Mouse (Mus musculus) intestine, postnatal 0 days (tissue): ENCODE data around the gene Kcnq5. TPM values are rescaled to one million over a fixed set of nuclear protein-coding genes. Genes with fewer than 3 reads are reported as not detected.
A peak's percentile ranks its signal among the peaks of the same experiment; 100 is the strongest.

Experiments used
- ATAC-seq: fragments of 200-750 bp; cut with Nextera tagmentation; 2 replicates; pipeline ENCODE4 v1.8.0; 2017; ENCODE audit warnings: mild to moderate bottlenecking, moderate TSS enrichment, moderate library complexity
- H3K27ac ChIP-seq: fragments of 300-500 bp; sonication (generic); 2 replicates; pipeline ENCODE4 v1.5.1; 2014; ENCODE audit warnings: mild to moderate bottlenecking, low read depth, low read length, moderate library complexity
- H3K27me3 ChIP-seq: fragments of 300-500 bp; sonication (generic); replicated peaks from 2 replicates; pipeline ENCODE4 v1.6.1; 2014; ENCODE audit warnings: low read length, mixed read lengths; ENCODE audit not compliant: control insufficient read depth, insufficient read depth
- H3K36me3 ChIP-seq: fragments of 300-500 bp; sonication (generic); 2 replicates; pipeline ENCODE4 v1.6.1; 2014; ENCODE audit warnings: mild to moderate bottlenecking, moderate library complexity; ENCODE audit not compliant: control insufficient read depth, insufficient read depth
- H3K4me1 ChIP-seq: fragments of 300-500 bp; sonication (generic); replicated peaks from 2 replicates; pipeline ENCODE4 v1.6.1; 2014; ENCODE audit warnings: antibody characterized with exemption, low read length, mixed read lengths; ENCODE audit not compliant: control insufficient read depth, insufficient read depth
- H3K4me2 ChIP-seq: fragments of 300-500 bp; sonication (generic); replicated peaks from 2 replicates; pipeline ENCODE4 v1.6.1; 2014; ENCODE audit warnings: low read depth, mild to moderate bottlenecking, moderate library complexity
- H3K4me3 ChIP-seq: fragments of 300-500 bp; sonication (generic); 2 replicates; pipeline ENCODE4 v1.5.1; 2014; ENCODE audit warnings: low read depth, low read length
- H3K9ac ChIP-seq: fragments of 300-500 bp; sonication (generic); 2 replicates; pipeline ENCODE4 v1.6.1; 2014; ENCODE audit warnings: mild to moderate bottlenecking, low read depth, low read length
- H3K9me3 ChIP-seq: fragments of 300-500 bp; sonication (generic); 2 replicates; pipeline ENCODE4 v1.6.1; 2016; ENCODE audit warnings: mixed run types; ENCODE audit not compliant: control insufficient read depth
- CTCF ChIP-seq: sonication (generic); IDR thresholded peaks from 2 replicates; pipeline ENCODE4 v1.5.1; 2016; ENCODE audit warnings: low read depth, mild to moderate bottlenecking, control low read depth, antibody characterized with exemption, moderate library complexity
- WGBS: fragments of 180-500 bp; shearing (Covaris S2); extraction: QIAGEN DNeasy Blood & Tissue Kit; methylation state at CpG from one replicate; pipeline ENCODE4 v1.1.7; 2014; 5-methylcytosine and 5-hydroxymethylcytosine counted together
- polyA plus RNA-seq: library from polyadenylated mRNA; unstranded; fragments of >200 nt; fragmentation: Nextera tagmentation; extraction: Ambion mirVana; gene quantifications from 2 replicates; pipeline ENCODE4 v1.2.1, GENCODE M21; 2015

Gene Kcnq5
- 0.40 and 0.77 TPM in 2 replicates for polyA plus RNA-seq

GRCm38 (mm10) chr1:21961251-21962082, at the start of gene Kcnq5:
Gene Kcnq5 (minus strand): TSS chr1:21961942.
- ATAC-seq, result peak; percentile 78
- no peaks in the 10 kb centered on the region for H3K9me3 ChIP-seq
- WGBS, result under 1% methylated on average over 82 of the region's 89 CpGs
- H3K9ac ChIP-seq, result peak within 1 kb of the TSS; percentile 42; the same call in 1 of the 2 replicates
- TF ChIP-seq CTCF, result peak; percentile 57
- H3K27me3 ChIP-seq, result peaks cover 17% of the 10 kb centered on the region
- H3K27ac ChIP-seq, result no peak within 1 kb of the TSS
- H3K4me2 ChIP-seq, result peak within 1 kb of the TSS; percentile 73
- H3K36me3 ChIP-seq, result no peaks in the 10 kb centered on the region
- peak within 1 kb of the TSS; percentile 46 for H3K4me3 ChIP-seq
- H3K4me1 ChIP-seq, result 0 out of 2 replicates have a peak, but pooled peaks cover 2% of the 10 kb centered on the region

- H3K4me1 ChIP-seq, result no peaks in the 10 kb centered on the region
- no peak overlapping the region for H3K27ac ChIP-seq
- ATAC-seq, result no peak
- H3K4me3 ChIP-seq, result no peak overlapping the region
- TF ChIP-seq CTCF, result no peak
- no peak overlapping the region for H3K9ac ChIP-seq
- no peak overlapping the region for H3K4me2 ChIP-seq
- H3K27me3 ChIP-seq, result no peaks in the 10 kb centered on the region
- H3K36me3 ChIP-seq, result no peaks in the 10 kb centered on the region
- H3K9me3 ChIP-seq, result no peaks in the 10 kb centered on the region
Measured at GRCm38 (mm10) chr1:21979755-21980154, 18.0 kb upstream of the Kcnq5 start.

- Histone ChIP-seq H3K27me3 (no peaks in the 10 kb centered on the region), H3K27ac (no peak overlapping the region), H3K36me3 (no peaks in the 10 kb centered on the region), H3K9ac (no peak overlapping the region), H3K9me3 (no peaks in the 10 kb centered on the region), H3K4me3 (no peak overlapping the region), H3K4me1 (no peaks in the 10 kb centered on the region), H3K4me2 (no peak overlapping the region)
- TF ChIP-seq CTCF, result no peak
- ATAC-seq, result no peak
- 17% methylated on average over 1 of the region's 1 CpGs for WGBS
Measured at GRCm38 (mm10) chr1:21979292-21979691, 17.6 kb upstream of the Kcnq5 start.

- 83% methylated on average over 3 of the region's 3 CpGs for WGBS
Measured at GRCm38 (mm10) chr1:21974040-21974439, 12.3 kb upstream of the Kcnq5 start.

DNA sequence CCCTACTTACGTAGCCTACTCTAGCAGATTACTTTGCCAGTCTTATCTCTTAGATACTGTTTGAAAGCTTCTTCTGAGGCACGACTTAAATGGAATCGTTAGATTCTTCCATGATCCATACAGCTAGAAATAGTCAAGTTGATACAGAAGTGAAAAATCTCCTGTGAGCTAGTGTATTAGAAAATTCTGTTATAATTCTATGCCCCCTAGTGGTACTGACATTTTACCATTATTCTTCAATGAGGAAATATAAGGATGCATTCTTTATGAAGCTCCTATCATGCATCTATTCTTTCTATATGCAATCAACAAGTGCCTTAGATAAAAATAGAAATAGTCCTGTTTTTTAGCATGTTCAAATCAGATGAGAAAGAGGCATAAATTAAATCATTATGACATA, 5.4 kb upstream of the Kcnq5 start:
- no peak for ATAC-seq
- H3K9me3 ChIP-seq, result no peaks in the 10 kb centered on the region

More at GRCm38 (mm10) chr1:21974040-21974439, 12.3 kb upstream of the Kcnq5 start:
- H3K4me1 ChIP-seq, result no peaks in the 10 kb centered on the region
- no peaks in the 10 kb centered on the region for H3K36me3 ChIP-seq
- no peak for ATAC-seq
- no peaks in the 10 kb centered on the region for H3K27me3 ChIP-seq
- no peak overlapping the region for H3K27ac ChIP-seq
- TF ChIP-seq CTCF, result no peak
- no peaks in the 10 kb centered on the region for H3K9me3 ChIP-seq
- H3K9ac ChIP-seq, result no peak overlapping the region
- H3K4me2 ChIP-seq, result no peak overlapping the region
- H3K4me3 ChIP-seq, result no peak overlapping the region

DNA sequence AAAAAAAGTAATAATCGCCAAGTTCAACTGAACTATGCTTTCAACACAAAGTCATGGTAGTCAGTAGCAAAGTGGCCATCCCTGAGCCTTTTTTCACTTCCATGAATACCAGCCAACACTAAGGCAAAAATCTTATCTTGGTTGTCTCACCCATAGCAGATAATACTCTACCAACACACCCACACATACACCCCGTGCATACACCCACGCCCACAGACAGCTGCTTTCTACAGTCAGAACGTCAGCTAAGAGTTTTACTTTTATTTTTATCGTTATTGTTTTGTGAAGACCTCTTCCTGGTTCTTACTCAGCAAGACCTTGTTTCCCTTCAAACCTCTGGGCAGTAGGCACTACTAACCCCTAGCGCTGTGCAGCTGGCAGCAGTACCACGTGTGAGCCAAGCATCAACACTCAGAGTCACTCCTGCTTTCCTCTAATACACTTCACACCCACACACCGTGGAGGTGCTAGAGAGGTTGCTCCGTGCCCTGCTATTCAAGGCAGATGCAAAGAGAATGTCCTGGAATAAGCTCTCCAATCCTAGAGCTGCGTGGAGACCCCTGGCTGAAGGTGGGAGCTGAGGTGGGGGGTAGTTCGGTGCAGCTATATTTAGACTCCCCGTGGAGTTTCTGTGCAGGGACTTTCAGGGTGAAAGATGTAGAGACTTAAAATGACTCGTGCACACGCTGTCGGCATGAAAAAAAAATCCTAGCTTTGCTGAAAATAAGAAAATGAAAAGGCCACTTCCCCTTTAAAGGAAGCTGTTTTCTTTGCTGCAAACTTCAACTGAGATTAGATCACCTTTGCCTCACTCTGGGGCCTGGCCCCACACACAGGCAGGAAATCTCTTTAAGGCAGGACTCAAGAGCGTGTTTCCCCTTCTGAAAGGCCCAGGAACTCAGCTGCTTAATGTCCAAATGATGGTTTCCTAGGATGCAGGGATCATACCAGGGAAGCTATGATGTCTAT, 1.4 kb upstream of the Kcnq5 start:
- H3K27ac ChIP-seq, result no peak overlapping the region
- no peak overlapping the region for H3K4me2 ChIP-seq
- peaks cover 17% of the 10 kb centered on the region for H3K27me3 ChIP-seq
- no peak for TF ChIP-seq CTCF
- H3K36me3 ChIP-seq, result no peaks in the 10 kb centered on the region
- H3K4me3 ChIP-seq, result 0 out of 2 replicates have a peak overlapping the region, but pooled peaks have one; percentile 46
- 54% methylated on average over 16 of the region's 16 CpGs for WGBS
- H3K9me3 ChIP-seq, result no peaks in the 10 kb centered on the region
- H3K4me1 ChIP-seq, result 0 out of 2 replicates have a peak, but pooled peaks cover 2% of the 10 kb centered on the region
- no peak overlapping the region for H3K9ac ChIP-seq
- ATAC-seq, result no peak

More for the DNA sequence above, 5.4 kb upstream of the Kcnq5 start:
- Histone ChIP-seq H3K4me3 (no peak overlapping the region), H3K9ac (no peak overlapping the region), H3K4me2 (no peak overlapping the region), H3K27me3 (peaks cover 3% of the 10 kb centered on the region; the same call in 1 of the 2 replicates), H3K36me3 (no peaks in the 10 kb centered on the region), H3K4me1 (no peaks in the 10 kb centered on the region), H3K27ac (no peak overlapping the region)
- WGBS, result 58% methylated on average over 3 of the region's 3 CpGs
- TF ChIP-seq CTCF, result peak; percentile 46
